Mouse (Mus musculus) megakaryocyte, embryonic 14.5 days (primary cell): Measurements from ENCODE around the gene Tfap2a. TPM values are rescaled to one million over a fixed set of nuclear protein-coding genes. Genes with fewer than 3 reads are reported as not detected.

Source experiments
- H3K27me3 ChIP-seq: replicated peaks from 2 replicates; pipeline ENCODE3; 2012; ENCODE audit warnings: inconsistent platforms
- H3K36me3 ChIP-seq: replicated peaks from 2 replicates; pipeline ENCODE3; 2012; ENCODE audit warnings: low read length, inconsistent platforms, mixed read lengths
- H3K4me1 ChIP-seq: 2 replicates; pipeline ENCODE4 v1.6.1; 2012; ENCODE audit warnings: inconsistent platforms
- H3K4me3 ChIP-seq: replicated peaks from 2 replicates; pipeline ENCODE3; 2012; ENCODE audit warnings: moderate library complexity, mild to moderate bottlenecking, inconsistent platforms
- H3K9me3 ChIP-seq: 2 replicates; pipeline ENCODE4 v1.6.1; 2012; ENCODE audit warnings: inconsistent platforms
- FLI1 ChIP-seq: IDR thresholded peaks from 2 replicates; pipeline ENCODE4 v1.6.1; 2012; ENCODE audit warnings: low read length, inconsistent platforms, mixed read lengths
- GATA1 ChIP-seq: IDR thresholded peaks from 3 replicates; pipeline ENCODE4 v1.6.1; 2012; ENCODE audit warnings: mixed read lengths, low read length, inconsistent platforms, borderline replicate concordance
- polyA plus RNA-seq: library from polyadenylated mRNA; stranded (reverse); fragments of >175 nt; gene quantifications from 2 replicates; pipeline ENCODE4 v1.2.3, GENCODE M21; 2012; ENCODE audit warnings: low replicate concordance; ENCODE audit not compliant: insufficient read depth

Tfap2a gene
- polyA plus RNA-seq, 1 experiment: not detected

- no peaks in the 10 kb centered on the region for H3K36me3 ChIP-seq
- no peak for TF ChIP-seq FLI1
- no peak for TF ChIP-seq GATA1
- H3K9me3 ChIP-seq: peaks cover 4% of the 10 kb centered on the region; the same call in 1 of the 2 replicates
- H3K4me1 ChIP-seq: peaks cover 49% of the 10 kb centered on the region
- H3K4me3 ChIP-seq: peak overlapping the region; percentile 23
- peaks cover 91% of the 10 kb centered on the region for H3K27me3 ChIP-seq
These were observed 9.6 kb downstream of the Tfap2a start for GRCm38 (mm10) chr13:40728626-40728990.

DNA sequence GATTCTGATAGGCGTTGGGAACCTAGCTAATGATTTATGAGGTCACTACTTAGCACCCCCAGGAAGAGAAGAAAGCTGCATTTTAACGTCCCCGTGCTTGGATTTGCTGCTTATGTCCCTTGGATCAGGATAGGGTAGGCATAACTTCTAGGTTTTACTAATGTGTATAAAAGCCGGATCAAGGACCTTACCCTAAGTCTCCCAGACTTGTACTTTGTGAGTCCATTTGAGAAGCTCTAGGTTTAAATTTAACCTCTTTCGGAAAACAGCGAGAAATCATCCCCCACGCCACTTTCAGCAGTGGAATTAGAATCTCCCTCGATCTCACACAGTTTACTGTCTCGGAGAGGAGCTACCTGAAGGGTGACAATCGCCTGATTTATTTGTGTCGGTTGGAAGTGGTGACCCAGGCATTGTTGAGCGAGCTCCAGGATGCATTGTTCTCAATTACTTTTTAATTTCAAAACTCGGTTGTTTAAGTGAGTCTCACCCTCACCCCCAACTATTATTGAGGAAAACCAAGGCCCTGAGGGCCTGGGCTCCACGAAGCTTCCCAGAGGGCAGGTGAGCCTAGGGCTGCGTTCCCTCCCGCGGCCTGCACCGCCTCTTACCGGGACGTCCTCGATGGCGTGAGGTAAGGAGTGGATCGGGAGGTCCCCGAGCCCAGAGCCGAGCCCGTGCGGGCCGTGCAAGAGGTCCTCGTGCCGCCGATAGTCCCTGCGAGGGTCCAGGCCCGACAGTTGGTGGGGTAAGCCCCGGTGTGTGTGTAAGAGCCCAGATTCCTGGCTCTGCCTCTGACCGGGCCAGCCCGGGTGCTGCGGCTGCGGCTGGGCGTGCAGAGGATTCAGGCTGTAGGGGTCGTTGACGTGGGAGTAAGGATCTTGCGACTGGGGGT is 10.2 kb downstream of the Tfap2a start:
- H3K36me3 ChIP-seq: no peaks in the 10 kb centered on the region
- H3K27me3 ChIP-seq: peaks cover 91% of the 10 kb centered on the region
- no peak overlapping the region for H3K4me3 ChIP-seq
- TF ChIP-seq FLI1 (no peak), GATA1 (no peak)
- peaks cover 49% of the 10 kb centered on the region for H3K4me1 ChIP-seq
- peaks cover 8% of the 10 kb centered on the region; the same call in 1 of the 2 replicates for H3K9me3 ChIP-seq

DNA sequence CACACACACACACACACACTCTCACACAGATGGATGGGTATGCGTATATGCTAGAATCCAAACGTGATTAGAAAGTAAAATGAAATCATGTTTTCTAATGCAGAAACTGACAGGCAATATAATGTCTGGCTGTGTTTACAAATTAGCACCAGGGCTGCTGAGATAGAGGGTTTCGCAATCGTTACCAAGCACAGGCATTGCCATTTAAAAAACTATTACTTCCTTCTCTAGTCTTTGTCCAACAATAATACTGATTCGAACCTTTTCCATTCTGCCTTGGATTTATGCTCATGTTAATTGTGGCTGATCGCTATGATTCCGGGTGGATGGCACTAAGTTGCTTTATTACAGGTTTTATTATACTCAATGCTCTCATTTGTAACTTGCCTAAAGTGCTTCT is 12.3 kb downstream of the Tfap2a start:
- Histone ChIP-seq H3K27me3 (peaks cover 81% of the 10 kb centered on the region), H3K9me3 (peaks cover 8% of the 10 kb centered on the region; the same call in 1 of the 2 replicates), H3K36me3 (no peaks in the 10 kb centered on the region), H3K4me3 (no peak overlapping the region), H3K4me1 (peaks cover 36% of the 10 kb centered on the region)
- TF ChIP-seq GATA1 (no peak), FLI1 (no peak)

DNA sequence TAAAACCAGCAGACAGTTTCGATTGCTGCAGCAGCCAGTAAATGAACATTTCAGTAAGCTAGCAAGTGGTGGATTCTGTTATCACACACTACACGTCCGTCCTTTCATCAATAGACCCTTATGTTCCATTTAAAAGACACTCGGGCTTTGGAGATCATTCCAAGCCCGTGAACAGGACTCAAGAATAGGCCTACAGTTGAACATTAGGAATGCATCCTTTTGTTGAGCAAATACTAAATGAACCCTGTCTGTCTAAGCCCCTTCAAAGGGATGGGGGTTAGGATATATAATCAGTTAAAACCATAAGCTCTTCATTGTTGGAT is 14.6 kb downstream of the Tfap2a start:
- Histone ChIP-seq H3K36me3 (no peaks in the 10 kb centered on the region), H3K4me1 (peaks cover 21% of the 10 kb centered on the region), H3K4me3 (peak overlapping the region; percentile 92), H3K9me3 (peaks cover 8% of the 10 kb centered on the region; the same call in 1 of the 2 replicates), H3K27me3 (peaks cover 80% of the 10 kb centered on the region)
- TF ChIP-seq FLI1 (no peak), GATA1 (no peak)

- no peaks in the 10 kb centered on the region for H3K36me3 ChIP-seq
- peaks cover 4% of the 10 kb centered on the region; the same call in 1 of the 2 replicates for H3K9me3 ChIP-seq
- H3K4me1 ChIP-seq: peaks cover 15% of the 10 kb centered on the region
- H3K27me3 ChIP-seq: peaks cover 77% of the 10 kb centered on the region
- peak overlapping the region; percentile 92 for H3K4me3 ChIP-seq
- TF ChIP-seq FLI1: no peak
- TF ChIP-seq GATA1: no peak
These were observed 15.2 kb downstream of the Tfap2a start for GRCm38 (mm10) chr13:40722741-40723597.

GRCm38 (mm10) chr13:40719741-40720082 is 18.5 kb downstream of the Tfap2a start:
- Histone ChIP-seq H3K27me3 (peaks cover 72% of the 10 kb centered on the region), H3K9me3 (peaks cover 4% of the 10 kb centered on the region; the same call in 1 of the 2 replicates), H3K4me3 (no peak overlapping the region), H3K36me3 (no peaks in the 10 kb centered on the region), H3K4me1 (peaks cover 20% of the 10 kb centered on the region)
- TF ChIP-seq GATA1 (no peak), FLI1 (no peak)

GRCm38 (mm10) chr13:40719066-40719740 is 19.0 kb downstream of the Tfap2a start:
- Histone ChIP-seq H3K36me3 (no peaks in the 10 kb centered on the region), H3K4me3 (no peak overlapping the region), H3K4me1 (peaks cover 20% of the 10 kb centered on the region), H3K9me3 (peaks cover 4% of the 10 kb centered on the region; the same call in 1 of the 2 replicates), H3K27me3 (peaks cover 75% of the 10 kb centered on the region)
- TF ChIP-seq GATA1 (no peak), FLI1 (no peak)

- Histone ChIP-seq H3K27me3 (peaks cover 77% of the 10 kb centered on the region), H3K4me3 (peak overlapping the region; percentile 46), H3K4me1 (peaks cover 7% of the 10 kb centered on the region), H3K36me3 (no peaks in the 10 kb centered on the region), H3K9me3 (no peaks in the 10 kb centered on the region)
- TF ChIP-seq GATA1: no peak
- TF ChIP-seq FLI1: no peak
These were observed 21.1 kb downstream of the Tfap2a start for GRCm38 (mm10) chr13:40716771-40717716.
